Mouse (Mus musculus) C2C12 (cell line): ENCODE measurements at regions not wholly inside any gene's neighbourhood (a gene's known extent, or its start where the extent isn't known, plus 50 kb on each side); places are given as distances from the start of the nearest gene placed in this dataset.

Experiments used
- CEBPB ChIP-seq: IDR thresholded peaks from one replicate; pipeline ENCODE4 v1.6.1; 2011; ENCODE audit warnings: low read depth, mild to moderate bottlenecking, control low read depth, moderate library complexity
- CTCF ChIP-seq: IDR thresholded peaks from one replicate; pipeline ENCODE4 v1.5.1; 2011; ENCODE audit not compliant: control insufficient read depth, insufficient read depth, insufficient read length
- FOSL1 ChIP-seq: IDR thresholded peaks from one replicate; pipeline ENCODE4 v1.8.0; 2011; ENCODE audit warnings: mild to moderate bottlenecking, low read length; ENCODE audit not compliant: poor library complexity, insufficient read depth, severe bottlenecking
- MAX ChIP-seq: IDR thresholded peaks from one replicate; pipeline ENCODE4 v1.6.1; 2011; ENCODE audit warnings: mild to moderate bottlenecking, control low read depth
- MYOD1 ChIP-seq: IDR thresholded peaks from one replicate; pipeline ENCODE4 v1.6.1; 2011; ENCODE audit warnings: low read depth; ENCODE audit not compliant: control insufficient read depth, insufficient read length
- MYOG ChIP-seq: IDR thresholded peaks from one replicate; pipeline ENCODE4 v1.6.1; 2011; ENCODE audit not compliant: control insufficient read depth, insufficient read length; ENCODE audit errors: extremely low read depth
- USF1 ChIP-seq: IDR thresholded peaks from one replicate; pipeline ENCODE4 v1.6.1; 2011; ENCODE audit warnings: low read depth, mild to moderate bottlenecking, control low read depth, moderate library complexity

DNA sequence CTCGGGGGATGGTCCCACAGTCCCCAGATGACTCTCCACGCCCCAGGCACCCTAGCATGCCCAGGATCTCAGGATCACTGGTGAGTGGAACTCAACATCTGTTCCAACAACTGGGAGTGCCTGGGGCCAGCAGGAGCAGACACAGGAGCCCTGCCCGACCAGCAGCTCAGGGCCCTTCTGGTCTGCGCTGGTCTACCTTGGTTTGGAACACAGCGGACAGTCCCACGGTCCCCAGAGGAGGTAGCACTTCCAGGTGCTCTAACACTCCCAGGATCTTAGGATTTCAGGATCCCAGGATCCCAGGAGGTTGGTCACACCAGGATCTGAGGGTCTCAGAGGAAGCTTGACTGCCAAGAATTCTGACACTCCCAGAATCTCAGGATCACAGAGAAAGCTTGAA is 131.8 kb downstream of the Thbs2 start:
- TF ChIP-seq CEBPB (no peak), CTCF (no peak), USF1 (no peak), FOSL1 (no peak), MAX (no peak), MYOG (no peak), MYOD1 (no peak)
